Mouse (Mus musculus): ENCODE data around the gene Pou3f3.

Gene Pou3f3

DNA sequence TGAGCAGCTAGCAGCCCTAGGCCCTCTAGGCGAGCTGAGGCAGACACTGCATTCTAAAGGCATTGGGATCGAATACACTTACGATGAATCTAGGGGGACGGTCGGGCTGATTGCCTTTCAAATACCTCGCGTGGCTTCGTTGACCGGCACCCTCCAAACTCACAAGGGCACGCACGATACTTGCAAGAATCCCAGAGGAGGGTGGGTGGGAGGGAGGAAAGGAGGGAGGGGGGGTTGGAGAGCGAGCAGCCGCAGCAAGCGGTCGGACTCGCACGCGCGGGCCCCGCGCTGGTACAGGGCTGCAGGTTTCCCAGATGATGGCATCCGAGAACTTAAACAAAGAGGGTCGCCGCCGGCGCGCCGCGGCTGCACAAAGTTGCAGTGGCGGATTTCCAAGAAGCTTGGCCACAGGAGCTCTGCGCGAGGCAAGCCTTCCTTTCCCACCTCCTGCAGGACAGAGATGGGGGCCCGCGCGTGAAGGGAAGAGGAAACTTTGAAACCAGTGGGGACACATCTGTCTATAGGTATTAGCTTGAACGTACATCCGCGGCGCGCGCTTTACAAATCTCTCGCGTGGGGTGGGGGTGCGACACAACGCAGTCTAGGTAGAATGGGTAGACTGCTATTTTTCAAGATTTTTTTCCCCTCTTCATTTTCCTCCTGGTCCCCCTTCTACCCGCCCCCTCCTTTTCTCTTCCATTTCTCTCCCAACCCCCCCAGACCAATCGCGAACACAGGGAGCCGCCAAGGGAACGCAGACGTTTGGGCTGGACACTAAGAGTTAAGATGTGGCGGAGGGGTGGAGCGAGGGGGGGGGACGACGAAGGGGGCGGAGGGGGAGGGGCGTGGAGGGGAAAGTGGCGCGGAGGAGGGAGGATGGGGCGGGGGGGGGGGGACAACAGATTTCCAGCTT, 647 bp upstream of the Pou3f3 start:
- no peak for DNase-seq (ENCODE audit: low read depth)

GRCm38 (mm10) chr1:42696371-42697031, 933 bp downstream of the Pou3f3 start:
- DNase-seq (ENCODE audit: low read depth), result no peak

DNA sequence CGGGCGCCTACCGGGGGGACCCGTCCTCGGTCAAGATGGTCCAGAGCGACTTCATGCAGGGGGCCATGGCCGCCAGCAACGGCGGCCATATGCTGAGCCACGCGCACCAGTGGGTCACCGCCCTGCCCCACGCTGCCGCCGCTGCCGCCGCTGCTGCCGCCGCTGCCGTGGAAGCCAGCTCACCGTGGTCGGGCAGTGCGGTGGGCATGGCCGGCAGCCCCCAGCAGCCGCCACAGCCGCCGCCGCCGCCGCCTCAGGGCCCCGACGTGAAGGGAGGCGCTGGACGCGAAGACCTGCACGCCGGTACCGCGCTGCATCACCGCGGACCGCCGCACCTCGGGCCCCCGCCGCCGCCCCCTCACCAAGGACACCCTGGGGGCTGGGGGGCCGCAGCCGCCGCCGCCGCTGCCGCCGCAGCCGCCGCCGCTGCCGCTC, 1.8 kb downstream of the Pou3f3 start:
- DNase-seq (ENCODE audit: low read depth), result no peak

DNA sequence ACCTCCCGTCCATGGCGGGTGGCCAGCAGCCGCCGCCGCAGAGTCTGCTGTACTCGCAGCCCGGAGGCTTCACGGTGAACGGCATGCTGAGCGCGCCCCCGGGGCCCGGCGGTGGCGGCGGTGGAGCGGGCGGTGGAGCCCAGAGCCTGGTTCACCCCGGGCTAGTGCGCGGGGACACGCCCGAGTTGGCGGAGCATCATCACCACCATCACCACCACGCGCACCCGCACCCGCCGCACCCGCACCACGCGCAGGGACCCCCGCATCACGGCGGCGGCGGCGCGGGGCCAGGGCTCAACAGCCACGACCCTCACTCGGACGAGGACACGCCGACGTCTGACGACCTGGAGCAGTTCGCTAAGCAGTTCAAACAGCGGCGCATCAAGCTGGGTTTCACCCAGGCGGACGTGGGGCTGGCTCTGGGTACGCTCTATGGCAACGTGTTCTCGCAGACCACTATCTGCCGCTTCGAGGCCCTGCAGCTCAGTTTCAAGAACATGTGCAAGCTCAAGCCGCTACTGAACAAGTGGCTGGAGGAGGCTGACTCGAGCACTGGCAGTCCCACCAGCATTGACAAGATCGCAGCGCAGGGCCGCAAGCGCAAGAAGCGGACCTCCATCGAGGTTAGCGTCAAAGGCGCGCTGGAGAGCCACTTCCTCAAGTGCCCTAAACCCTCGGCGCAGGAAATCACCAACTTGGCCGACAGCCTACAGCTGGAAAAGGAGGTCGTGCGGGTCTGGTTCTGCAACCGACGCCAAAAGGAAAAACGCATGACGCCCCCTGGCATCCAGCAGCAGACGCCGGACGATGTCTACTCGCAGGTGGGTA, 2.4 kb downstream of the Pou3f3 start:
- no peak for DNase-seq (ENCODE audit: low read depth)

DNA sequence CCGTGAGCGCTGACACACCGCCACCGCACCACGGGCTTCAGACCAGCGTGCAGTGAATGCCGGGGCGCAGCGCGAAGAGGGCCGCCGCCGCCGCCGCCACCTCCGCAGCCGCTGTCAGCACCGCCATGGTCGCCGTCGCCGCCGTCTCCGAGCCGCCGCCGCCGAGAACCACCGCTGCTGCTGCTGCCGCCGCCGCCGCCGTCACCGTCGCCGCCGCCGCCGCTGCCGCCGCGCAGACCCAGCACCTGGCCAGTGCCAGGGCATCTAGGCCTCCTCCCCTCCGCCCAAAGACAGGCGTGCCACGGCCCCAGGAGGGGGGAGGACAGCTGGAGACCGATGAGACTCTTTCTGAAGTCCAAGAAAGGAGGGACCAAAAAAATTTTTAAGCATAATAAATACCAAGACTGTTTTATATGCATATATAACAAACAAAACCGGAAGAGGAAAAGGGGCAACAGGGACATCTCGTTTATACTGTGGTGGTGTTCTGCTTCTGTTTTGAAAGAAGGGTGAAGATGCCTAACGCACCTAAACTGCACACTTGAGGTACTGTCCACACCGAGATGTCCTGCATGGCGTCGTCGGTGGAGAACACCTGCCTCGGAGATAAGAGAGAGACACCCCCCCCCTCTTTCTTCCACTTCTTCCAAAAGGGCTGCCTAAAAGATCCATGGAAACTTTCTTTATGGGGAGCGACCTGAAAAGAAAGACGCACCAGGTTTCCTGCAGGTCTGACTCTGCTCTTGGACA, 3.2 kb downstream of the Pou3f3 start:
- no peak for DNase-seq (ENCODE audit: low read depth)

DNA sequence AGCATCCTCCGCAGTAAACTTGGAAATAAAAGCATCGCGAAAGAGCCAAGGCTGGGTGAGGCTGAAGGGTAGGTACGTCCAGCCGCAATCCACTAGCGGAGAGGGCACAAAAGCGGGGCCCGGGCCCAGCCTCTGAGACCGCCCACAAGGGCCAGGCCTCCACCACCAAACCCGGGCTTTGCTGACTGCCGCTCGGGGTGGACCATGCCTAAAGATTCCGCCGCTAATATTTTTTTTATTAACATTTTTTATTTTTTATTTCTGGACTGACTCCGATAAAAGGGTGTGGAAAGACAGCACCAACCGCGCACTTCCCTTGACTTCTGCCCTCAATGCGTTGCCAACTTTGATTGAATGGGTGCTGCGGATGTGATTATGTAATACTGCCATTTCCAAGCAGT, 3.9 kb downstream of the Pou3f3 start:
- DNase-seq (ENCODE audit: low read depth), result no peak

GRCm38 (mm10) chr1:42700171-42700570, 4.6 kb downstream of the Pou3f3 start:
- DNase-seq (ENCODE audit: low read depth), result no peak

GRCm38 (mm10) chr1:42700815-42701214, 5.2 kb downstream of the Pou3f3 start:
- DNase-seq (ENCODE audit: low read depth), result no peak

- DNase-seq (ENCODE audit: low read depth), result no peak
These were observed 6.5 kb downstream of the Pou3f3 start for GRCm38 (mm10) chr1:42701833-42702611.

- DNase-seq (ENCODE audit: low read depth), result no peak
These were observed 7.4 kb downstream of the Pou3f3 start for GRCm38 (mm10) chr1:42702984-42703383.

GRCm38 (mm10) chr1:42703424-42703823, 7.9 kb downstream of the Pou3f3 start:
- DNase-seq (ENCODE audit: low read depth), result no peak

- DNase-seq (ENCODE audit: low read depth), result no peak
These were observed 8.5 kb downstream of the Pou3f3 start for GRCm38 (mm10) chr1:42703851-42704613.

DNA sequence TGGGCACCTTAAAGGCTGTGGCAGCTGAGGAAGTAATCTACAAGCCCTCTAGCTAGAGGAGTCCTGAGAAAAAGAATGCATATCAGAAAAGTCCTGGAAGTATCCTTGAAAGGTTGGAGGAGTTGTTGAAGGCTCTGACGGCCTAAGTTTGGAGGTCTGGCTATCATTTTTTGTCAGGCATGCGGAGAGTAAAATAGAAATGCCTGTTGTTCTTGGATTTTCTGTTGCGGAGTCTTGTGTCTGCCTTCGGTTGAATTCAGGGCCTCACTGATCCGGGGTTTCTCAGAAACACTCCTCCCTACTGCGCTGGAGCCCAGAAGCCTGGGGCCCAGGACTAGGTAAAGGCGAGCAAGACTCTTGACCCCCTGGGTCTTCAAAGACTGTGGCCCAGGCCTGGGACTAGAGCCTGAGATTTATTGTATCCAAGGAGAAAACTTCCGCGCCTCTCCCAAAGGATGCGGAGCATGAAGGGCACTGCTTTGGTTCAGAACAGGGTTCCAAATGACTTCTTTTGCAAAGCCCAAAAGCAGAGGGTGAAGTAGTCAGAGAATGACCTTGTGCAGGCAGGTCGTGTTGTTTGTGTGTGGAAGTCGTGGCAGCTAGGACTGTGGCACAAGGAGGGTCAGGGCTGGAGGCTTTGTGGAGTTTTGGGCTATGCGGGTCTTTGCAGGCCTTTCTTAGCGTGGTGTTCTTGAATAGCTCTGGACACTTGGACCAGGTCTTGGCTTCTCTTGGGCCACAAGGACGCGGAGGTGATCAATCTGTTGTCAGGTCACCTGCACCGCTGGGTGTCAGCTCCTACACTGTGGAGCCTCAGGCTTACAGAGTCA, 9.6 kb downstream of the Pou3f3 start:
- DNase-seq (ENCODE audit: low read depth), result no peak

DNA sequence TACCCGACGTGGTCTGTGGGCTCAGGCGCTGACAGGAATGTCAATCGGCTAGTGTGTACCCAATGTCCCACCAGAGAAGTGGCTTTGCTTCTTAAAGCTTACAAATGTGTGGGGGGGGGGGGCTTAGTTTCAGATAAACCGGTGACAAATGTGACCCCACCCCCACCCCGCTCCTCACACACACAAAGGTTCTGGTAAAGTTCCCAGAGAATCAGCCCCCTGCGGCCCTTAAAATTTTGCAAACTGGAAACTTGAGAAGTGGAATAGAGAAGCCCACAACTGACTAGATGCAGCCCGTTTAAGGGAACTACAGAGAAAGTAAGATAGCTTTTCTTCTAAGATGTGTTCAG, 10.2 kb downstream of the Pou3f3 start:
- no peak for DNase-seq (ENCODE audit: low read depth)

DNA sequence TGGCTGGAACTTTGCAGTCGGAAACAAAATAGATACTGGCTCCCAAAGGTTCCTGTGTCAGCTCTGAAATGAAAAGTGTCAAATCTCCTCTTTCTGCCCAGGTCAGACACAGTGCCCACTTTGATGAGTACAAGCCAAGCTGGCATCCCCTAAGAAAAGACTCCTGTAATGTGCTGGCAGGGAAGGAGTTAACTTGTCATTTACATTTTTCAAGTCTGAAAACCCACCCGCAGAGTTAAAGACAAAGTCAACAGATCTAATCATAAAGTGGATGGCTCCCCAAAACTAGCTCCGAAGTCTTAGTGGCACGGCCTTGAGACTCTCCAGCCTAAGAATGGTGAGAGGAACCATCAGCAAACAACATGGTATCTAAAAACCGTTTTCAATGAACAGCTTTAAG, 11.6 kb downstream of the Pou3f3 start:
- DNase-seq (ENCODE audit: low read depth), result no peak

DNA sequence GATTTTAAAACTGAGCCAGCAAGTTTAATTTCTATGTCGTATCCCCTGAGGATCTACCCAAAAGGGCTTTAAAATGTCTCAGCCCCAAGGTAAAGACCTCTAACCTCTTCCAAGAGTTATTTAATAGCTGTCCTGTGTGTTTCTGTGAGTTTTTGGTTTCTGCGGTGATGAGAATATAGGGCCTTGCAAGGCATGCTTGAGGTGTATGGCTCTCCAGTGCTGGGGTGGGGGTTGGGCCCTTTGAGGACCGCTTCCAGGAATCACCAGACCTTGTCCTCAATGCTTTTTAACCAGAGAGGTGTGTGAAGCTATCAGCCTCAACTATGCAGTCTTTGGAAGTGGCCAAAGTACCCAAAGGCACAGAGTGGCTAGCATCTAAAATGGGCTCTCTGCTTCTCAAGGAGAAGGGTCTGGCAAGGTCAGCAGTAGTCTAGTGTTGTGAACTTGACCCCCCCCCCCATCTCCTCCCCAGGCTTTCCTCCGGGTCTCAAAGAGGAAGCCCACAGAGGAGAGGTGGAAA, 12.1 kb downstream of the Pou3f3 start:
- no peak for DNase-seq (ENCODE audit: low read depth)

DNA sequence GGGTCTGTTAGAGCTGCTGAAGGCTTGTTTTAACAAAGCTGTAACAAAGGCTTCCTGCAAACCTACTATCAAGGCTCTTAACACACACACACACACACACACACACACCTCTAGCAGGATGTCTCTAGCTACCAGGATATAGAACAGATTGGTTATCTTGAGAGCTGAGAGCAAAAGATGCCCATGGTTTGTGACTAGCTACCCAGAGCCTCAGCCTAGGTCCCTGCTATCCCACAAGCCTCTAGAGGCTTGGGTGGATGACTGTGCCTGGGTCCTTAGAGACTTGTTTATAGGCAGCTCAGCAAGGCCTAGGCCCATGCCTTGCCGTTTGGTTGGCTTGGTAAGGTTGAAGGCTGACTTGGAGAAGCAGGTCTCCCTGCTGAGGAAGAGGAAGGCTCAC, 13.5 kb downstream of the Pou3f3 start:
- DNase-seq (ENCODE audit: low read depth), result no peak

GRCm38 (mm10) chr1:42709431-42710160, 14.0 kb downstream of the Pou3f3 start:
- DNase-seq (ENCODE audit: low read depth), result no peak
